Mouse (Mus musculus) left cerebral cortex, postnatal 10 days (tissue): ENCODE data around the gene Dtx3. TPM values are rescaled to one million over a fixed set of nuclear protein-coding genes. Genes with fewer than 3 reads are reported as not detected.

Experiments used
- DNase-seq, 2 experiments: peaks; one replicate each; pipeline ENCODE4 v3.0.0; 2021 to 2022; ENCODE audit warnings: low spot score in 2 of 2, mixed read lengths in 1 of 2; ENCODE audit errors: extremely low spot score in 1 of 2
- intact Hi-C: fragments of 180-260 bp; cut with DNase I; formaldehyde crosslinking; loops from one replicate; pipeline ENCODE4 v1.15.1; 2025
- total RNA-seq, 2 experiments: library from RNA; stranded (reverse); gene quantifications; 2 replicates each; pipeline ENCODE4 v1.2.3; 2021

Dtx3 gene
- total RNA-seq, 2 experiments from 2014 or later: 182 to 185 TPM

- intact Hi-C loops: no loop called here
- DNase-seq: peak in 1 of 2 experiments; percentile 62
These were observed 6.3 kb downstream of the Dtx3 start for GRCm38 (mm10) chr10:127189116-127189650.

- intact Hi-C loops: no loop called here
- DNase-seq: peak; percentile 34 to 80
These were observed 6.9 kb downstream of the Dtx3 start for GRCm38 (mm10) chr10:127188465-127189115.

- no peak for DNase-seq
- intact Hi-C loops: no loop called here
These were observed 7.5 kb downstream of the Dtx3 start for GRCm38 (mm10) chr10:127188079-127188453.

- peak; percentile 52 to 55 for DNase-seq
- intact Hi-C loops: no loop called here
These were observed 8.0 kb downstream of the Dtx3 start for GRCm38 (mm10) chr10:127187371-127188078.

- intact Hi-C loops: no loop called here
- DNase-seq: no peak
These were observed 9.1 kb downstream of the Dtx3 start for GRCm38 (mm10) chr10:127186451-127186850.

- peak in 1 of 2 experiments; percentile 15 for DNase-seq
- intact Hi-C loops: no loop called here
These were observed 10.0 kb downstream of the Dtx3 start for GRCm38 (mm10) chr10:127185506-127185905.

- intact Hi-C loops: no loop called here
- DNase-seq: peak in 1 of 2 experiments; percentile 53
These were observed 10.4 kb downstream of the Dtx3 start for GRCm38 (mm10) chr10:127185101-127185500.

- no peak for DNase-seq
- intact Hi-C loops: no loop called here
These were observed 11.8 kb downstream of the Dtx3 start for GRCm38 (mm10) chr10:127183759-127184158.

GRCm38 (mm10) chr10:127182624-127183023, 12.9 kb downstream of the Dtx3 start:
- no peak for DNase-seq

GRCm38 (mm10) chr10:127181566-127181965, 14.0 kb downstream of the Dtx3 start:
- DNase-seq: no peak
- intact Hi-C loops: no loop called here

More at GRCm38 (mm10) chr10:127182624-127183023, 12.9 kb downstream of the Dtx3 start:
- intact Hi-C loops: no loop called here

GRCm38 (mm10) chr10:127180695-127181047, 14.9 kb downstream of the Dtx3 start:
- DNase-seq: no peak
- intact Hi-C loops: no loop called here

GRCm38 (mm10) chr10:127179871-127180694, 15.4 kb downstream of the Dtx3 start, which contains the start of gene Slc26a10:
TSS of gene Slc26a10 (minus strand) at chr10:127180645.
- intact Hi-C loops: loop anchor here (2.0 kb wide), 1 partner anchor 49 kb away; no protein-coding TSS in a partner anchor
- peak; percentile 9 to 68 for DNase-seq

GRCm38 (mm10) chr10:127178286-127179027, 17.1 kb downstream of the Dtx3 start:
- DNase-seq: peak in 1 of 2 experiments; percentile 2
- intact Hi-C loops: loop anchor here (2.0 kb wide), 1 partner anchor 50 kb away; no protein-coding TSS in a partner anchor

GRCm38 (mm10) chr10:127177719-127178118, 17.8 kb downstream of the Dtx3 start:
- DNase-seq: peak; percentile 59 to 83
- intact Hi-C loops: loop anchor here (2.0 kb wide), 1 partner anchor 51 kb away; no protein-coding TSS in a partner anchor

GRCm38 (mm10) chr10:127177235-127177634, 18.3 kb downstream of the Dtx3 start:
- no peak for DNase-seq
- intact Hi-C loops: no loop called here

GRCm38 (mm10) chr10:127176756-127177155, 18.8 kb downstream of the Dtx3 start:
- DNase-seq: no peak
- intact Hi-C loops: no loop called here

GRCm38 (mm10) chr10:127176228-127176627, 19.3 kb downstream of the Dtx3 start:
- no peak for DNase-seq

GRCm38 (mm10) chr10:127174170-127174569, 21.4 kb downstream of the Dtx3 start:
- intact Hi-C loops: no loop called here
- DNase-seq: no peak

More at GRCm38 (mm10) chr10:127176228-127176627, 19.3 kb downstream of the Dtx3 start:
- intact Hi-C loops: no loop called here
